Mouse (Mus musculus): Measurements from ENCODE around the gene Slc4a4.

DNA sequence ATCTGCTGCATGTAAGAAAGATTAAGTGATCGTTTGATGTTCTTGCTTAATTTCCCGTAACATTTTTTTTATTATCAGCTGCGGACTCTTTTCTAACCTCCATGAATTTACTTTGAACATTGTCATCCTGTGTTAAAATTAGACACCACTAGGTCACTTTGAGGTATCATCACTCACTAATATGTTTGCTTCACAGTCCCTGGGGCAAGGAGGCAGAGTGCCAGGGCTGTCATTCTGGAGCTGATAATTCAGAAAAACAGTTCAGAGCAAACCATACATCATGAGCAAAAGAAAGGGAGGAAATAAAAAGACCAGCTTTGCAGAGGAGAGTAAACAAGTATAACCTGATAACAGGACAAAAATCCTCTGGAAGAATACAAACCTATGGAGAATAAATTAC lies 154.2 kb downstream of the Slc4a4 start:
- TF ChIP-seq POLR2A (IDR thresholded peaks at IDR 0.05; ENCODE audit: extremely low read depth, insufficient read depth, low read length) (no peak), CTCF (IDR thresholded peaks at IDR 0.05; ENCODE audit: low read depth, low read length) (no peak)
